Mouse (Mus musculus) heart, adult 2 months (tissue): ENCODE measurements around the gene Podxl2.

Experiments
- CTCF ChIP-seq: fragments of 200-600 bp; IDR thresholded peaks from 2 replicates; pipeline ENCODE4 v1.8.1; 2022; ENCODE audit warnings: antibody characterized with exemption, mild to moderate bottlenecking, moderate library complexity
- POLR2A ChIP-seq: fragments of 200-500 bp; IDR thresholded peaks from 2 replicates; pipeline ENCODE4 v1.6.1; 2011; ENCODE audit warnings: mild to moderate bottlenecking, low read depth, low read length, control low read depth; ENCODE audit not compliant: insufficient read depth

- TF ChIP-seq CTCF (no peak), POLR2A (no peak)
These were observed 45.3 kb downstream of the Podxl2 start for GRCm38 (mm10) chr6:88829579-88829978.
